Mouse (Mus musculus): ENCODE results near the gene Tmem150b. TPM values are rescaled to one million over a fixed set of nuclear protein-coding genes. Genes with fewer than 3 reads are reported as not detected.

The Tmem150b gene
- total RNA-seq (2022), result under 1 TPM in 2 of 4 experiments, not detected in 2; 0.27 to 0.36 TPM

GRCm38 (mm10) chr7:4725169-4725568 lies at the start of gene Tmem150b:
Gene Tmem150b (minus strand): TSS chr7:4725249.
- DNase-seq (ENCODE audit: low spot score in 2 of 2), result no peak

DNA sequence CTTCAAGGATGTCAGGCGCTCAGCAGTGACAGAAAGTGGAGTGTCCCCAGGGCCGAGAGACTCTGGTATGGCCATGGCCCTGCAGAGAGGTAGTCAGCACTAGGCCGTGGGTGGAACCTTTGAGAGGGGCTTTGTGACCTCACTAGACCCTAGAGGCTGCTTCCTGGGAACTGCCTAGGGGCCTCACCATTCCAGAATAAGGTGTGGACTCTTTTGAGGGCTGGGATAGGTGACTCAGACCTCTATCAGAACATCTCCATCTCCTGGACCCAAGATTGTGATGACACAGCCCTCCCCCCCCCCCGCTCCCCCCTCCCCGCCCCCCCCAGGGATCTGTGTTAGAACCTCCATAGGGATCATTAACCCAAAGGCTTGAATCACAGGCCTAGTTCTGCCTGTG lies 46.2 kb upstream of the Tmem150b start, which contains the start of gene Fam71e2:
Gene Fam71e2, minus strand, starts transcription at position 101 of the 400 bp plus-strand sequence.
- no peak for DNase-seq (ENCODE audit: low spot score in 2 of 2)

DNA sequence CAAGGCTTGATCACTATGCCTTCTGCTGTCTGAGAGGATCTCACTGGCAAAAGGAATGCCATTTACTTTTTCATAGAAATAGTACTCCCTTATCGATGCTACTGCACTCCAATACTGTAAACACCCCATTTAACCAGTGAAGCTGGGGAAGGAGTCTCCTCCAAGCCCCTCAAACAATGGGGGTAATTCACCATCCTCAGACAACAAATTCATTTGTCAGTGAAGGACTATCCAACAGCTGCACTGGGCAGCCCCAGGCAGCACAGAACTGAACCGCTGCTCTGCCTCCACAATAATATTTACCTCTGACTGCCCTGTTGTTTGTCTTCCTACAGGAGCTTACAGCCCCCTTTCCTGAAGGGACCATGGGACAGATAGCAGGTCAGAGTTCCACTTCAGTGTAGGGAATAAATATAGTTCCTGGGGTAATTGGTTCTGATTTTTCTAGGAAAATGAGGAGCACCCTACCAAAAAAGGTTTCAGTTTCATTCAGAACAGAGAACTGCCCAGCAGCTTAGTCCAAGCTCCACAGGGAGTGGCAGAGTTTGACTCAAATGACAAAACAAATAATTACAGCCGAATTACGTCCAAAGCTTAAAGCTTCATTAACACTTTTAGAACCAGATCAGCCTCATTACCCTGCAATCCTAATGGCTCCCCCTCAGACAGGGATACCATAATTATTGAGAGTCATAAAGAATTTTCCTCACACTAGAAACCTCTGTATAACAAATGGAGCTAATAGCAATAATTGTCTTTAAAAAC lies 40.1 kb upstream of the Tmem150b start:
- DNase-seq (ENCODE audit: low spot score in 2 of 2), result no peak

DNA sequence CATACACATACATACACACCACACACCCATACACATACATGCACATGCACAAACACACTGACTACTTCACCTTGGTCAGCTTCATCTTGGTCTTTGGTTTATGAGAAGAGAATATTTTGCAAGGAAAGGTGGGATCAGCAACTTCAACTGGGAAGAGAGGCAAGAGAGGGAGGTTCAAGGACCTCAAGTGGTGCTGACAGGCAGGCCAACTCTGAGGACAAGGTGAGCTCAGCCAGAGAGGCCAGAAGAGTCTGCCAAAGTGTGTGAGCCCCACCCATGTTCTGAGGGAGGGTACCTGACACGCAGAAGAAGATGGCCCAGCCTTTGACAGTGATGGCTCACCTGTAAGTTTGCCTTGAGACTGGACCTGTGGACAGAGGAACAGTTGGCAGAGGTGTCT lies 34.6 kb upstream of the Tmem150b start:
- DNase-seq (ENCODE audit: low spot score in 2 of 2), result no peak

GRCm38 (mm10) chr7:4752821-4753570 lies 27.9 kb upstream of the Tmem150b start, which contains the start of gene Cox6b2:
Gene Cox6b2 (minus strand): TSS chr7:4753094.
- peak; percentile 39 to 54 for DNase-seq (ENCODE audit: low spot score in 2 of 2)

- DNase-seq (ENCODE audit: low spot score in 2 of 2), result no peak
Observed at GRCm38 (mm10) chr7:4751971-4752820, 27.1 kb upstream of the Tmem150b start.

- DNase-seq (ENCODE audit: low spot score in 2 of 2), result no peak
Observed at GRCm38 (mm10) chr7:4749169-4749568, 24.1 kb upstream of the Tmem150b start.

- DNase-seq (ENCODE audit: low spot score in 2 of 2), result no peak
Observed at GRCm38 (mm10) chr7:4748321-4748720, 23.3 kb upstream of the Tmem150b start.

DNA sequence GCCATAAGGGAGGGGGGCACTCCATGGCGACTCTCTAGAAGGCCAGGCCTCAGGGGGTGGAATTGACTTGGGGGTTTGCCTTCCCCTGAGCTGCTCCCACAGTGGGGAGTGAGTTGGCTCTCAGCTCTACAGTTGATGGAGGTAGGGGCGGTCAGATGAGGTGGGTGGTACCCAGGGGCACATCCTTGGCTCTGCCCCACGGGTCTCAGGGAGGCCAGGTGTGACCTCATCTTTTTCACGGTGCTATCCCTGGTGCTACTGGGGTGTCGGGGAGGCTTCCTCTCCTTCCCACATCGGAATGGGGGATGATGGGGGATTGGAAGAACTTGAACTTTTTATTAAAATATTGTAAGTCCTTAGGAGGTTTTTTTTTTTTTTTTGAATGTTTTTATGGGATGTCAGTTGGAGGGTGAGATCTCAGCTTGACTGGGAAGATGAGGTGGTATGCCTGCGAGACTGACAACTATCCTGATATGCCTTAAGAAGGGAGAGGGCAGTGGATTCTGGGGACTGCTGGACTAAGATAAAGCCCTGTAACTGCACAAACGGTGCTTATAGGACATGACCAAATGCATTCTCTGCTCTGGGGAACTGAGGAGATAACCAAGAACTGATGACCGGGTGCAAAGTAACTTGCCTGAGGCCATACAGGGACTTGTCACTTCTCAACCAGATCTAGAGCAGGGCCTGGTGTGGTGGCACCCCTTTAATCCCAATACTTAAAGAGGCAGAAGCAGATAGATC lies 22.3 kb upstream of the Tmem150b start:
- DNase-seq (ENCODE audit: low spot score in 2 of 2), result no peak

GRCm38 (mm10) chr7:4746326-4746980 lies 21.4 kb upstream of the Tmem150b start:
- DNase-seq (ENCODE audit: low spot score in 2 of 2), result no peak

GRCm38 (mm10) chr7:4744886-4745285 lies 19.8 kb upstream of the Tmem150b start:
- no peak for DNase-seq (ENCODE audit: low spot score in 2 of 2)

DNA sequence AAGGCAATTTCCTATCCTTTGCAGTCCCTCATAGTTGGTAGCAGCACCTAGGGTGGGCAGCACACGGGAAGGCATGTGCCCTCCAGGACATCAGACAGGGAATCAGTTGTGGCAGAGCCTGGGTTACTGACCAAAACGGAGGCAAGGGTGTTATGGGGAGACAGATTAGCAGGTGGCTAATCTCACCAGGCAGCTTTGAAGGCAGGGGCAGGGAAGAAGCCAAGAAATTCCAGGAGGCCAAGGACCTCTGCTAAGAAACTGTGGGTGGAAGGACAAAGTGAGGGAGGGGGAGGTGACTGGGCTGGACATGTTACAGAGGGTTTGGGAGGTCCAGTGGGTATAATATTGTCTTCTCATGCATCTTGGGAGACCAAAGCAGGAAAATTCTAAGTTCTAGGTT lies 18.3 kb upstream of the Tmem150b start:
- no peak for DNase-seq (ENCODE audit: low spot score in 2 of 2)

- DNase-seq (ENCODE audit: low spot score in 2 of 2), result no peak
Observed at GRCm38 (mm10) chr7:4742482-4742819, 17.4 kb upstream of the Tmem150b start.

GRCm38 (mm10) chr7:4741672-4742481 lies 16.8 kb upstream of the Tmem150b start:
- no peak for DNase-seq (ENCODE audit: low spot score in 2 of 2)

DNA sequence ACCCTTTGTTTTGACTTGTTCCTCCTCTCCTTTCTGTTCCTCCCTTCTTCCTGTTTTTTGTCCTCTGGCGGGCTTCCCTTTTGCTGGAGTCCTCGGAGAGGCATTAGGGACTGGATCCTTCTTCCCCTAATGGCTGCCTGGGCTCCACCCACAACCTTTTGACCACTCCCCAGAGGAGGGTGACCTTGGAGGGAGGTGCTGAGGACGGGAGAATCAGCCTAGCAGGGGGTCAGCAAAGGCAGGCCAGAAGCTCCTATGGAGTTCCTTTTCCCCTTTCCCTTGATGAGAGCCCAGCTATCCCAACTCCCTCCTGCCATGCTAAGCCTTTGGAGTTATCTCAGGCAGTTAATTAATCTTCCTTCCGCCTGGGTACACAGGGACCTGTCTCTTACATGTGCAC lies 16.1 kb upstream of the Tmem150b start:
- DNase-seq (ENCODE audit: low spot score in 2 of 2), result no peak

GRCm38 (mm10) chr7:4740309-4740727 lies 15.3 kb upstream of the Tmem150b start:
- DNase-seq (ENCODE audit: low spot score in 2 of 2), result no peak

DNA sequence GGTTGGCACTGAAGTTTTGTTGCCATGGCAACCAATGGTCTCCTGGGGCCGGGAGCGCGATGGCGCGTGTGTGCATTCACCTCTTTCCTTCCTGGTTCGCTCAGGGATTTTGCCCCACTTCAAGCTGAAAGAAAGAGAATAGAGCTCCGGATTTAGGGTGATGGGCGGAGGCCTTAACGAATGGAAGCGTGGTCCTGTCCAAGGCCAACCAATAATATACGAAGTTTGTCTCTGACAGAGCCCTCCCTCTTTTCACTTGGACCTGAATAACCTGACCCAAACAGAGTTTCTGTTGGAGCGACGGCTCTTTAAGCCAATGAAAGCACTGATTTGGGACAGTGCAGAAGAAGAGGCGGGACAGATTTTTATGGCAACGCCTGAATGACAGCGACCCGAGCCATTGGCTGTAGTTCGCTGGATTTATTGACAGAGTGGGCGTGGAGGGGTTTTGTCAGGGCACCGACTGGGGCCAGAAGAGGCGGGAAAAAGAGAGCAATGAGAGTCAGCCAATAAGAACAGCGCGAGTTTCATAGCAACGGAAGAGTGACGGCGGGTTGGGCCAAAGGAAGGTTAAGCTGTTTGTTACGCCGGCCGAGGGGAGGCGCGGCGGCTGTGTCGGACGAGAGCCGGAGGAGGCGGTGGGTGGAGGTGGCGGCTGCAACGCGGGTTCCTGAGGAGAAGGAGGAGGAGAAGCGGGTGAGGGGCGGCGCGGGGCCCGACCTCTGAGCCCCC lies 14.7 kb upstream of the Tmem150b start, which contains the start of gene Kmt5c:
Gene Kmt5c, plus strand, starts transcription at position 572 of the 732 bp plus-strand sequence.
- peak; percentile 99 to 100 for DNase-seq (ENCODE audit: low spot score in 2 of 2)

GRCm38 (mm10) chr7:4739041-4739543 lies 14.0 kb upstream of the Tmem150b start:
- DNase-seq (ENCODE audit: low spot score in 2 of 2), result no peak

Data from layer of hippocampus, adult 8-10 months (tissue).